Mouse (Mus musculus) layer of hippocampus, adult 8-10 months (tissue): ENCODE data around the gene Pold4. TPM values are rescaled to one million over a fixed set of nuclear protein-coding genes. Genes with fewer than 3 reads are reported as not detected.

ENCODE experiments used
- DNase-seq, 2 experiments: peaks; one replicate each; pipeline ENCODE4 v3.0.0; 2022; ENCODE audit warnings: low spot score in 2 of 2
- microRNA-seq, 2 experiments: library from miRNA; unstranded; fragments of <30 nt; microRNA quantifications; one replicate each; pipeline ENCODE4 v1.2.0; 2022
- total RNA-seq, 4 experiments: library from RNA; stranded (reverse); gene quantifications; 2 replicates each; pipeline ENCODE4 v1.2.4; 2022

The Pold4 gene
- total RNA-seq, 4 experiments from 2014 or later, result 13.3 to 25.1 (median 18.5) TPM

GRCm38 (mm10) chr19:4268566-4269361 is 37.1 kb downstream of the Pold4 start, which contains the start of gene Ssh3:
Gene Ssh3 (minus strand): TSS chr19:4269180.
- DNase-seq, result peak; percentile 56 to 58

- DNase-seq, result no peak
Measured at GRCm38 (mm10) chr19:4270187-4270586, 38.5 kb downstream of the Pold4 start.

GRCm38 (mm10) chr19:4270972-4271371 is 39.3 kb downstream of the Pold4 start:
- no peak for DNase-seq

GRCm38 (mm10) chr19:4279487-4279886 is 47.8 kb downstream of the Pold4 start:
- no peak for DNase-seq

- DNase-seq, result no peak
Measured at GRCm38 (mm10) chr19:4280425-4280824, 48.7 kb downstream of the Pold4 start.

- peak; percentile 93 to 94 for DNase-seq
Measured at GRCm38 (mm10) chr19:4282898-4283553, 51.3 kb downstream of the Pold4 start, which contains the start of gene Ankrd13d. Gene Ankrd13d (minus strand): TSS chr19:4283137.

Small RNA genes lying within 50 kb of the gene (microRNA-seq; reads per million reads assigned to microRNA genes)
- gene Gm26115, result 0 reads per million in 2 experiments
- gene Mir6985, result 4.0 to 7.7 reads per million in 2 experiments

Other genes starting within 250 kb of the Pold4 start
- gene Acy3, start 245.3 kb upstream of the Pold4 start, total RNA-seq, result 1 to 10 TPM; 1.5 to 2.7 (median 1.7) TPM
- not detected for gene Tbx10, start 239.1 kb upstream of the Pold4 start, total RNA-seq
- gene Nudt8, start 231.3 kb upstream of the Pold4 start, total RNA-seq, result 1 to 10 TPM; 7.7 to 9.4 (median 8.7) TPM
- 1 to 10 TPM in 3 of 4 experiments, under 1 TPM in 1; 0.86 to 2.4 (median 1.7) TPM for gene Gm49405, start 231.3 kb upstream of the Pold4 start, total RNA-seq
- 1 to 10 TPM; 1.6 to 3.5 (median 3.0) TPM for gene Doc2g, start 228.6 kb upstream of the Pold4 start, total RNA-seq
- 100 to 1,000 TPM; 246 to 277 (median 263) TPM for gene Ndufv1, start 219.1 kb upstream of the Pold4 start, total RNA-seq
- 100 to 1,000 TPM; 395 to 468 (median 434) TPM for gene Gstp1, start 193.9 kb upstream of the Pold4 start, total RNA-seq
- gene Gstp2, start 185.9 kb upstream of the Pold4 start, total RNA-seq, result 10 to 100 TPM; 44.8 to 75.0 (median 48.9) TPM
- gene Gstp3, start 172.3 kb upstream of the Pold4 start, total RNA-seq, result not detected
- gene Cabp2, start 150.3 kb upstream of the Pold4 start, total RNA-seq, result not detected
- 10 to 100 TPM; 27.6 to 38.9 (median 31.5) TPM for gene Cdk2ap2, start 134.7 kb upstream of the Pold4 start, total RNA-seq
- gene Pitpnm1, start 131.9 kb upstream of the Pold4 start, total RNA-seq, result 100 to 1,000 TPM; 180 to 200 (median 193) TPM
- 100 to 1,000 TPM; 117 to 127 (median 123) TPM for gene Aip, start 106.0 kb upstream of the Pold4 start, total RNA-seq
- under 1 TPM in 1 of 4 experiments, not detected in 3; 0.07 TPM for gene Gpr152, start 92.1 kb upstream of the Pold4 start, total RNA-seq
- gene Cabp4, start 87.9 kb upstream of the Pold4 start, total RNA-seq, result under 1 TPM in 1 of 4 experiments, not detected in 3; 0.68 TPM
- gene Coro1b, start 83.3 kb upstream of the Pold4 start, total RNA-seq, result 10 to 100 TPM; 83.8 to 99.0 (median 98.2) TPM
- 1 to 10 TPM; 1.3 to 4.4 (median 1.6) TPM for gene Ptprcap, start 78.3 kb upstream of the Pold4 start, total RNA-seq
- 10 to 100 TPM; 30.1 to 44.3 (median 41.1) TPM for gene Rps6kb2, start 68.5 kb upstream of the Pold4 start, total RNA-seq
- gene Carns1, start 56.4 kb upstream of the Pold4 start, total RNA-seq, result 10 to 100 TPM in 1 of 4 experiments, 1 to 10 TPM in 3; 6.3 to 10.1 (median 8.9) TPM
- gene Tbc1d10c, start 40.6 kb upstream of the Pold4 start, total RNA-seq, result 1 to 10 TPM in 3 of 4 experiments, under 1 TPM in 1; 0.66 to 2.0 (median 1.4) TPM
- 100 to 1,000 TPM; 255 to 271 (median 266) TPM for gene Ppp1ca, start 39.8 kb upstream of the Pold4 start, total RNA-seq
- gene Rad9a, start 30.2 kb upstream of the Pold4 start, total RNA-seq, result 10 to 100 TPM in 2 of 4 experiments, 1 to 10 TPM in 2; 8.7 to 11.6 (median 9.7) TPM
- 1 to 10 TPM in 3 of 4 experiments, under 1 TPM in 1; 0.70 to 3.3 (median 1.9) TPM for gene Clcf1, start 17.7 kb upstream of the Pold4 start, total RNA-seq
- not detected for gene AC109138.7, start 17.5 kb upstream of the Pold4 start, total RNA-seq
- gene Ssh3, start 37.3 kb downstream of the Pold4 start, total RNA-seq, result 10 to 100 TPM; 64.8 to 79.5 (median 68.0) TPM
- 10 to 100 TPM; 60.3 to 77.2 (median 67.3) TPM for gene Ankrd13d, start 51.2 kb downstream of the Pold4 start, total RNA-seq
- 100 to 1,000 TPM; 174 to 191 (median 186) TPM for gene Grk2, start 74.3 kb downstream of the Pold4 start, total RNA-seq
- 10 to 100 TPM; 79.2 to 87.3 (median 84.4) TPM for gene Kdm2a, start 166.4 kb downstream of the Pold4 start, total RNA-seq
- gene Rhod, start 207.5 kb downstream of the Pold4 start, total RNA-seq, result 1 to 10 TPM in 1 of 4 experiments, under 1 TPM in 3; 0.74 to 1.1 (median 0.85) TPM
- gene Syt12, start 245.5 kb downstream of the Pold4 start, total RNA-seq, result 10 to 100 TPM; 29.2 to 31.3 (median 30.2) TPM